Comparison of ENCODE assay signal across 8 mouse cellular contexts in genomic region chr11:32542687-32543411, GRCm38 (mm10). TPM values are rescaled to one million over a fixed set of nuclear protein-coding genes. Genes with fewer than 3 reads are reported as not detected.
DNase-seq lines count a peak whose midpoint lies in the region; ATAC-seq and TF ChIP-seq lines count a peak whose summit lies in the region.

No protein-coding gene starts in this region.

- H3K27ac ChIP-seq in heart, adult 2 months: peak overlapping the region; percentile 60

- ATAC-seq in common myeloid progenitor, adult 5-6 weeks (replicated peaks; ENCODE audit: low read depth, poor library complexity, severe bottlenecking): peak; percentile 93

- peak in 1 of 2 experiments; percentile 71 for DNase-seq in heart, adult 2 months
- no peak for DNase-seq in heart, postnatal 25 days (ENCODE audit: low spot score)
- DNase-seq in lung, postnatal 10 days: peak; percentile 62
- DNase-seq in thymus, adult 18-20 months: peak; percentile 52 to 78
- DNase-seq in neural tube, embryonic 10.5 days (ENCODE audit: extremely low spot score, low spot score): no peak
- DNase-seq in right cerebral cortex, postnatal 36 days (ENCODE audit: low spot score in 2 of 2): no peak
- no peak for DNase-seq in layer of hippocampus, postnatal 25 days (ENCODE audit: extremely low spot score in 1 of 2, low spot score in 1 of 2)

- H3K27me3 ChIP-seq in heart, adult 2 months (ENCODE audit: control insufficient read depth, insufficient read depth, low read length): no peaks in the 10 kb centered on the region

- intact Hi-C loops in heart, adult 2 months (cut with DNase I): no loop called here
- intact Hi-C loops in heart, postnatal 25 days (cut with DNase I): no loop called here

- no peak for TF ChIP-seq POLR2A in heart, adult 2 months (IDR thresholded peaks at IDR 0.05; ENCODE audit: insufficient read depth, low read depth, low read length)

- peaks cover 39% of the 10 kb centered on the region for H3K4me1 ChIP-seq in heart, adult 2 months (ENCODE audit: control insufficient read depth, insufficient read depth, low read length)

- peaks cover 2% of the 10 kb centered on the region; the same call in 1 of the 2 replicates for H3K36me3 ChIP-seq in heart, adult 2 months (ENCODE audit: control insufficient read depth, insufficient read depth, low read length)

- no peak for TF ChIP-seq CTCF in heart, adult 2 months (IDR thresholded peaks at IDR 0.05)

- H3K4me3 ChIP-seq in heart, adult 2 months: no peak overlapping the region

- WGBS in heart, adult 2 months: 30% methylated on average over 3 of the region's 3 CpGs

- no peak for TF ChIP-seq EP300 in heart, adult 2 months (IDR thresholded peaks at IDR 0.05; ENCODE audit: insufficient read depth, low read depth, low read length)

- no peak overlapping the region for H3K9ac ChIP-seq in heart, adult 2 months (ENCODE audit: low read depth, low read length)

- no peaks in the 10 kb centered on the region for H3K79me2 ChIP-seq in heart, adult 2 months (replicated peaks; ENCODE audit: control insufficient read depth, insufficient read depth, low read length)

RNA-seq across cellular contexts. Expression of gene Stk10, which starts 9.7 kb away (rescaled TPM):
- total RNA-seq in heart, adult 2 months (2021): 10 to 100 TPM in 1 of 2 experiments, 1 to 10 TPM in 1; 9.2 to 10.1 TPM
- polyA plus RNA-seq in heart, adult 2 months (2012; rRNA removed): 8.4 and 9.8 TPM in 2 replicates
- total RNA-seq in heart, postnatal 25 days (2021): 10 to 100 TPM in 1 of 2 experiments, 1 to 10 TPM in 1; 9.8 to 11.0 TPM
- total RNA-seq in common myeloid progenitor, adult 5-6 weeks (2017): 14.7 and 20.9 TPM in 2 replicates
- total RNA-seq in layer of hippocampus, postnatal 25 days (2021): 1 to 10 TPM; 7.6 to 8.6 TPM

RNA-seq across cellular contexts. Expression of gene Efcab9, which starts 11.0 kb away (rescaled TPM):
- not detected for total RNA-seq in heart, adult 2 months (2021)
- not detected in 2 replicates for polyA plus RNA-seq in heart, adult 2 months (2012; rRNA removed)
- total RNA-seq in heart, postnatal 25 days (2021): under 1 TPM in 1 of 2 experiments, not detected in 1; 0.61 TPM
- 9.1 TPM in 1 of 2 replicates, not detected in the other for total RNA-seq in common myeloid progenitor, adult 5-6 weeks (2017)
- 1 to 10 TPM; 1.2 TPM for total RNA-seq in layer of hippocampus, postnatal 25 days (2021)

Comparison
In these comparisons a context has a peak if more than half of its experiments do, and no peak if none do; other contexts are left out.
1. DNase-seq: peak in lung, postnatal 10 days (single experiment) and thymus, adult 18-20 months (2 of 2); none in heart, postnatal 25 days (single experiment), neural tube, embryonic 10.5 days (single experiment), right cerebral cortex, postnatal 36 days (0 of 2) and layer of hippocampus, postnatal 25 days (0 of 2).